Mouse (Mus musculus): ENCODE data around the gene Mfsd14b. TPM values are rescaled to one million over a fixed set of nuclear protein-coding genes. Genes with fewer than 3 reads are reported as not detected.

Gene Mfsd14b
- polyA plus RNA-seq, 1 experiment from 2014 or later, result 58.6 TPM

- H3K4me3 ChIP-seq (ENCODE audit: low read depth, low read length), result no peak overlapping the region
- no peak overlapping the region for H3K27ac ChIP-seq (replicated peaks; ENCODE audit: low read depth, low read length)
- H3K9me3 ChIP-seq (ENCODE audit: control insufficient read depth, low read length), result peaks cover 59% of the 10 kb centered on the region
- no peaks in the 10 kb centered on the region for H3K4me1 ChIP-seq (ENCODE audit: control insufficient read depth, insufficient read depth, low read length)
- H3K36me3 ChIP-seq (ENCODE audit: control insufficient read depth, insufficient read depth, low read length), result 0 out of 2 replicates have a peak, but pooled peaks cover 12% of the 10 kb centered on the region
- ATAC-seq (ENCODE audit: low read depth) (no peak), DNase-seq (ENCODE audit: low spot score) (no peak)
- no peak overlapping the region for H3K9ac ChIP-seq (ENCODE audit: low read depth, low read length)
- no peak overlapping the region for H3K4me2 ChIP-seq (ENCODE audit: low read depth, low read length)
- WGBS, result 91% methylated on average over 3 of the region's 3 CpGs
- no peaks in the 10 kb centered on the region for H3K27me3 ChIP-seq (replicated peaks; ENCODE audit: control insufficient read depth, insufficient read depth, low read length)
Observed at GRCm38 (mm10) chr13:65101232-65101631, 11.5 kb downstream of the Mfsd14b start.

DNA sequence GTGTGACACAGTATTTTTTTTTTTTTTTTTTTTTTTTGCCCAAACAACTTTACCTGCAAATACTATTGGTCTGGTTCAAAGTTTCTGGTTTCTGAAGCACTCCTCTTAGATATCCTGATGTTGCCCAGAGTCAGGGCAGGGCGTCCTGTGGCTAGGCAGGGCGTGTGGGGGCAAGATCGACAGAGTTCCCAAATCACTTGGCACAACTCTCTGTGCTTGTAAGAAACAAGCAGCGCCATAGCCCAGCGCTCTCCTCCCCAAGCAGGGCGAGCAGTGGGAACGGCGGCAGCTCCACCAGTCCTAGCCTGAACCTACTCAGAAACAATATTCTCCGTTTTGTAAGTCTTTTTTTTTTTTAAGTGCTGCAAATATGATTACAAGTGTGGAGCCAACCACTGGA lies 12.1 kb downstream of the Mfsd14b start:
- no peak overlapping the region for H3K4me2 ChIP-seq (ENCODE audit: low read depth, low read length)
- ATAC-seq (ENCODE audit: low read depth) (no peak), DNase-seq (ENCODE audit: low spot score) (no peak)
- WGBS, result 91% methylated on average over 9 of the region's 9 CpGs
- H3K27ac ChIP-seq (replicated peaks; ENCODE audit: low read depth, low read length), result no peak overlapping the region
- H3K9ac ChIP-seq (ENCODE audit: low read depth, low read length), result no peak overlapping the region
- no peaks in the 10 kb centered on the region for H3K4me1 ChIP-seq (ENCODE audit: control insufficient read depth, insufficient read depth, low read length)
- H3K9me3 ChIP-seq (ENCODE audit: control insufficient read depth, low read length), result peaks cover 53% of the 10 kb centered on the region
- H3K36me3 ChIP-seq (ENCODE audit: control insufficient read depth, insufficient read depth, low read length), result 0 out of 2 replicates have a peak, but pooled peaks cover 8% of the 10 kb centered on the region
- H3K4me3 ChIP-seq (ENCODE audit: low read depth, low read length), result no peak overlapping the region
- no peaks in the 10 kb centered on the region for H3K27me3 ChIP-seq (replicated peaks; ENCODE audit: control insufficient read depth, insufficient read depth, low read length)

- H3K9ac ChIP-seq (ENCODE audit: low read depth, low read length), result no peak overlapping the region
- DNase-seq (ENCODE audit: low spot score) (no peak), ATAC-seq (ENCODE audit: low read depth) (no peak)
- no peak overlapping the region for H3K4me3 ChIP-seq (ENCODE audit: low read depth, low read length)
- peaks cover 23% of the 10 kb centered on the region for H3K36me3 ChIP-seq (ENCODE audit: control insufficient read depth, insufficient read depth, low read length)
- H3K9me3 ChIP-seq (ENCODE audit: control insufficient read depth, low read length), result peaks cover 23% of the 10 kb centered on the region
- no peak overlapping the region for H3K27ac ChIP-seq (replicated peaks; ENCODE audit: low read depth, low read length)
- no peak overlapping the region for H3K4me2 ChIP-seq (ENCODE audit: low read depth, low read length)
- no peaks in the 10 kb centered on the region for H3K4me1 ChIP-seq (ENCODE audit: control insufficient read depth, insufficient read depth, low read length)
- no peaks in the 10 kb centered on the region for H3K27me3 ChIP-seq (replicated peaks; ENCODE audit: control insufficient read depth, insufficient read depth, low read length)
Observed at GRCm38 (mm10) chr13:65097018-65097417, 15.8 kb downstream of the Mfsd14b start.

DNA sequence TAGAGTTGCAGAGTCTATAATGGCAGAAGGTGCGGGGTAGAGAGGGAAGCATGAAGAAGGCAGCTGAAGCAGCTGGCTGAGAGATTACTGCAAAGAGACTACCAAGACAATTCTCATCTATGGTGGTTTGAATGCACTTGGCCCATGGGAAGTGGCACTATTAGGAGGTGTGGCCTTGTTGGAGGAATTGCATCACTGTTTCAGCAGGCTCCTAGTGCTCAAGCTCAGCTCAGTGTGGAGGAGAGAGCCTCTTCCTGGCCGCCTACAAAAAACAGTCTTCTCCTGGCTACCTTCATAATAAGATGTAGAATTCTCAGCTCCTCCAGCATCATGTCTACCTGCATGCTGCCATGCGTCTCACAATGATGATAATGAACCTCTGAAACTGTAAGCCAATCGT lies 16.9 kb downstream of the Mfsd14b start:
- no peak overlapping the region for H3K4me3 ChIP-seq (ENCODE audit: low read depth, low read length)
- no peaks in the 10 kb centered on the region for H3K4me1 ChIP-seq (ENCODE audit: control insufficient read depth, insufficient read depth, low read length)
- H3K4me2 ChIP-seq (ENCODE audit: low read depth, low read length), result no peak overlapping the region
- H3K27ac ChIP-seq (replicated peaks; ENCODE audit: low read depth, low read length), result no peak overlapping the region
- 92% methylated on average over 4 of the region's 4 CpGs for WGBS
- ATAC-seq (ENCODE audit: low read depth) (no peak), DNase-seq (ENCODE audit: low spot score) (no peak)
- H3K36me3 ChIP-seq (ENCODE audit: control insufficient read depth, insufficient read depth, low read length), result peaks cover 29% of the 10 kb centered on the region
- H3K9me3 ChIP-seq (ENCODE audit: control insufficient read depth, low read length), result peaks cover 15% of the 10 kb centered on the region; the same call in 1 of the 2 replicates
- H3K9ac ChIP-seq (ENCODE audit: low read depth, low read length), result no peak overlapping the region
- H3K27me3 ChIP-seq (replicated peaks; ENCODE audit: control insufficient read depth, insufficient read depth, low read length), result no peaks in the 10 kb centered on the region

GRCm38 (mm10) chr13:65069969-65070368 lies 42.8 kb downstream of the Mfsd14b start:
- Histone ChIP-seq H3K27me3 (replicated peaks; ENCODE audit: control insufficient read depth, insufficient read depth, low read length) (no peaks in the 10 kb centered on the region), H3K4me3 (ENCODE audit: low read depth, low read length) (no peak overlapping the region), H3K4me2 (ENCODE audit: low read depth, low read length) (no peak overlapping the region), H3K27ac (replicated peaks; ENCODE audit: low read depth, low read length) (no peak overlapping the region), H3K9me3 (ENCODE audit: control insufficient read depth, low read length) (no peaks in the 10 kb centered on the region), H3K36me3 (ENCODE audit: control insufficient read depth, insufficient read depth, low read length) (peaks cover 60% of the 10 kb centered on the region), H3K4me1 (ENCODE audit: control insufficient read depth, insufficient read depth, low read length) (no peaks in the 10 kb centered on the region), H3K9ac (ENCODE audit: low read depth, low read length) (no peak overlapping the region)
- 89% methylated on average over 2 of the region's 2 CpGs for WGBS
- ATAC-seq (ENCODE audit: low read depth) (no peak), DNase-seq (ENCODE audit: low spot score) (no peak)

DNA sequence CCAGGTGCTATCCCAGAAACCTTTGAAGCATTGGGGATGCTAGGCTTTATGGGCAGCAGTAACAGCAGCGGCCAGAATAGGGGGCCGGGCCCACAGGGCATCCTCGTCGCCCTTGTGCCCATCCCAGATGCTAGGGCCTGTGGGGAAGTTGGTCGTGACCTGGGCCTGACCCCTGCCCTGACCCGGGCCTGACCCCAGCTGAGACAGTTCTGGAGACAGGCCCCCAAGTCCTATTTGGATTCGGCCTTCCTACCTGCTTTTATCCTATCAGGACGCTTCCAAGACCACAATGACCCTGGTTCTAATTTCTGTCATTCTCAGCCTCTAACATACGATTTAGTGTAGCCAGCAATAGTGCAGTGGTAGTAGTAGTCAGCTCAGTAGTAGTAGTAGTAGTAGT lies 60.1 kb downstream of the Mfsd14b start, which contains the start of gene Prss47:
Prss47 (minus strand) TSS at position 101 of the 400 bp plus-strand sequence.
- Histone ChIP-seq H3K9me3 (ENCODE audit: control insufficient read depth, low read length) (no peaks in the 10 kb centered on the region), H3K27me3 (replicated peaks; ENCODE audit: control insufficient read depth, insufficient read depth, low read length) (no peaks in the 10 kb centered on the region), H3K36me3 (ENCODE audit: control insufficient read depth, insufficient read depth, low read length) (no peaks in the 10 kb centered on the region), H3K4me1 (ENCODE audit: control insufficient read depth, insufficient read depth, low read length) (no peaks in the 10 kb centered on the region), H3K27ac (replicated peaks; ENCODE audit: low read depth, low read length) (no peak within 1 kb of the TSS), H3K4me3 (ENCODE audit: low read depth, low read length) (no peak within 1 kb of the TSS), H3K4me2 (ENCODE audit: low read depth, low read length) (no peak within 1 kb of the TSS), H3K9ac (ENCODE audit: low read depth, low read length) (no peak within 1 kb of the TSS)
- no peak for ATAC-seq (ENCODE audit: low read depth)
- no peak for DNase-seq (ENCODE audit: low spot score)
- WGBS, result 77% methylated on average over 9 of the region's 9 CpGs

- WGBS, result 69% methylated on average over 4 of the region's 4 CpGs
- Histone ChIP-seq H3K27me3 (replicated peaks; ENCODE audit: control insufficient read depth, insufficient read depth, low read length) (no peaks in the 10 kb centered on the region), H3K27ac (replicated peaks; ENCODE audit: low read depth, low read length) (no peak overlapping the region), H3K9me3 (ENCODE audit: control insufficient read depth, low read length) (no peaks in the 10 kb centered on the region), H3K36me3 (ENCODE audit: control insufficient read depth, insufficient read depth, low read length) (no peaks in the 10 kb centered on the region), H3K4me1 (ENCODE audit: control insufficient read depth, insufficient read depth, low read length) (no peaks in the 10 kb centered on the region), H3K4me3 (ENCODE audit: low read depth, low read length) (no peak overlapping the region), H3K4me2 (ENCODE audit: low read depth, low read length) (no peak overlapping the region), H3K9ac (ENCODE audit: low read depth, low read length) (no peak overlapping the region)
- no peak for ATAC-seq (ENCODE audit: low read depth)
- no peak for DNase-seq (ENCODE audit: low spot score)
Observed at GRCm38 (mm10) chr13:65035057-65035456, 77.7 kb downstream of the Mfsd14b start.

DNA sequence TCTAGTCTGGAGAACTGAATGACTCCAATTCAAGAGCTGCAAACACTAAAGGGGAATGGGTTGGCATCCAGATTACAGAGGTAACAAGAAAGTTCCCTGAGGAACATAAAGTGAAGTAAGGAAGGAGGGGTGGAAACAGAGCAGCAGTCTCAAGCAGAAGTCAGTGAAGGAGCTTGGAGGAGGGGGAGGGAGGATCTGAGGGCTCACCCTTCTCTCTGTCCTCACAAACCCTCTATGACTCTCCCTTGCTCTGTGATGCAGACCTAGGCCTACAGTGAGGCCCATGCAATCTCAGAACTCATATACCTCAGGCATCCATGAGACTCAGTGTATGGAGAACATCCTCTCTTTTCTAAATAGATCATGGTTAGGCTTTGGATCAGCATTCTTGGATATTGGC lies 80.0 kb downstream of the Mfsd14b start, which contains the start of gene Spata31d1c:
Spata31d1c (plus strand) TSS at position 301 of the 400 bp plus-strand sequence.
- Histone ChIP-seq H3K9ac (ENCODE audit: low read depth, low read length) (no peak within 1 kb of the TSS), H3K36me3 (ENCODE audit: control insufficient read depth, insufficient read depth, low read length) (no peaks in the 10 kb centered on the region), H3K9me3 (ENCODE audit: control insufficient read depth, low read length) (no peaks in the 10 kb centered on the region), H3K4me3 (ENCODE audit: low read depth, low read length) (no peak within 1 kb of the TSS), H3K4me1 (ENCODE audit: control insufficient read depth, insufficient read depth, low read length) (no peaks in the 10 kb centered on the region), H3K4me2 (ENCODE audit: low read depth, low read length) (no peak within 1 kb of the TSS), H3K27ac (replicated peaks; ENCODE audit: low read depth, low read length) (no peak within 1 kb of the TSS), H3K27me3 (replicated peaks; ENCODE audit: control insufficient read depth, insufficient read depth, low read length) (no peaks in the 10 kb centered on the region)
- DNase-seq (ENCODE audit: low spot score) (no peak), ATAC-seq (ENCODE audit: low read depth) (no peak)

Measured in embryonic facial prominence, embryonic 14.5 days (tissue).